ENCODE assay signal across 9 mouse cellular contexts in the genomic region with DNA sequence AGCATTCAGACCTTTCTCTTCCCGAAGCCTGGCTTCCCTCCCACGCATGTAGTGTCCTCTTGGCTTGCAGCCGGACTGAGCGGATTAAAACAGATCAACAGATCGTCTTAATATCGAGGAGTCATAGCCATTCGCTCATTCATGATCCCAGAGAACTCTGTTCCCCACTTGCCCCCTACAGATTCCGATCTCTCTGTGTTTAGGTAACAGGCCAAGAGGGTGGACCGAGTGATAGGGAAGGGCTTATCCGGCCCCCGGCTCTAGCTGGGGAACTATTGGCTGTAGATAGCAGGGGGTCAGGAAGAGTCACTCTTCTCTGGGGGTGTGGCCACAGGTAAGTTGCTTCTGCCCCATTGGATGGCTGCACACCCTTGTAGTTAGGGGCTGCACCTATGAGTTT.
DNase-seq lines count a peak whose midpoint lies in the region; ATAC-seq and TF ChIP-seq lines count a peak whose summit lies in the region.
"Had no signal": no experiment of that assay in that cellular context is flagged by ENCODE, and none has a peak within 500 bp of the region (broad histone marks: within the 10 kb centered on the region; RNA-seq: fewer than 3 reads in every experiment).

No protein-coding gene starts in this region.

- no peak for TF ChIP-seq POLR2A in cerebellum, adult 2 months (IDR thresholded peaks at IDR 0.05; ENCODE audit: borderline replicate concordance, insufficient read depth, low read length)

- H3K9ac ChIP-seq in embryonic facial prominence, embryonic 14.5 days (ENCODE audit: low read depth, low read length), result no peak overlapping the region
- H3K9ac ChIP-seq in limb, embryonic 12.5 days (replicated peaks), result no peak overlapping the region
- H3K9ac ChIP-seq in midbrain, postnatal 0 days (replicated peaks; ENCODE audit: low read length, poor library complexity, severe bottlenecking), result no peak overlapping the region

- no peak for TF ChIP-seq CTCF in cerebellum, adult 2 months (IDR thresholded peaks at IDR 0.05; ENCODE audit: borderline replicate concordance, insufficient read depth, low read depth, low read length)
- TF ChIP-seq CTCF in midbrain, postnatal 0 days (IDR thresholded peaks at IDR 0.05), result no peak

- H3K4me3 ChIP-seq in cerebellum, adult 2 months (replicated peaks; ENCODE audit: insufficient read depth, low read depth, low read length), result peak overlapping the region; percentile 43
- H3K4me3 ChIP-seq in embryonic facial prominence, embryonic 14.5 days (ENCODE audit: low read depth, low read length), result peak overlapping the region; percentile 23
- peak overlapping the region; percentile 37 for H3K4me3 ChIP-seq in limb, embryonic 12.5 days (replicated peaks)
- H3K4me3 ChIP-seq in midbrain, postnatal 0 days (ENCODE audit: low read depth, low read length), result no peak overlapping the region

- no peaks in the 10 kb centered on the region for H3K36me3 ChIP-seq in embryonic facial prominence, embryonic 14.5 days (ENCODE audit: control insufficient read depth, insufficient read depth, low read length)
- H3K36me3 ChIP-seq in limb, embryonic 12.5 days, result no peaks in the 10 kb centered on the region
- peaks cover 8% of the 10 kb centered on the region; the same call in 1 of the 2 replicates for H3K36me3 ChIP-seq in midbrain, postnatal 0 days (ENCODE audit: insufficient read depth, low read length)

- 3% methylated on average over 11 of the region's 11 CpGs for WGBS in cerebellum, adult 2 months
- 12% methylated on average over 11 of the region's 11 CpGs for WGBS in embryonic facial prominence, embryonic 14.5 days
- WGBS in limb, embryonic 12.5 days, result 4% methylated on average over 11 of the region's 11 CpGs
- WGBS in midbrain, postnatal 0 days, result 12% methylated on average over 11 of the region's 11 CpGs

- peaks cover 37% of the 10 kb centered on the region for H3K4me1 ChIP-seq in cerebellum, adult 2 months (ENCODE audit: control insufficient read depth, insufficient read depth, low read length)
- peaks cover 36% of the 10 kb centered on the region for H3K4me1 ChIP-seq in embryonic facial prominence, embryonic 14.5 days (ENCODE audit: control insufficient read depth, insufficient read depth, low read length)
- H3K4me1 ChIP-seq in limb, embryonic 12.5 days (replicated peaks), result peaks cover 49% of the 10 kb centered on the region
- no peaks in the 10 kb centered on the region for H3K4me1 ChIP-seq in midbrain, postnatal 0 days (ENCODE audit: insufficient read depth, low read length)

- ATAC-seq in cerebellum, adult (ENCODE audit: insufficient number of reproducible peaks, low FRiP score, low TSS enrichment), result no peak
- peak; percentile 30; the same call in 1 of the 2 replicates for ATAC-seq in embryonic facial prominence, embryonic 14.5 days (ENCODE audit: low read depth)
- no peak; the same call in 1 of the 2 replicates for ATAC-seq in limb, embryonic 12.5 days (ENCODE audit: insufficient number of reproducible peaks, insufficient read depth, low FRiP score, low TSS enrichment, low read depth)
- no peak for ATAC-seq in midbrain, postnatal 0 days (ENCODE audit: low FRiP score)

- intact Hi-C loops in heart, postnatal 36 days (cut with DNase I), result loop anchor here (5.0 kb wide), 1 partner anchor 38 kb away; no protein-coding TSS in a partner anchor

- no peak overlapping the region for H3K27ac ChIP-seq in cerebellum, adult 2 months (ENCODE audit: insufficient read depth, low read length)
- H3K27ac ChIP-seq in embryonic facial prominence, embryonic 14.5 days (replicated peaks; ENCODE audit: low read depth, low read length), result no peak overlapping the region
- no peak overlapping the region for H3K27ac ChIP-seq in limb, embryonic 12.5 days
- H3K27ac ChIP-seq in midbrain, postnatal 0 days (ENCODE audit: low read depth, low read length), result no peak overlapping the region
- H3K27ac ChIP-seq: macrophage had no signal

- H3K4me2 ChIP-seq in embryonic facial prominence, embryonic 14.5 days (ENCODE audit: low read depth, low read length), result peak overlapping the region; percentile 49
- peak overlapping the region; percentile 68 for H3K4me2 ChIP-seq in limb, embryonic 12.5 days
- H3K4me2 ChIP-seq in midbrain, postnatal 0 days (ENCODE audit: low read depth, low read length, poor library complexity, severe bottlenecking), result peak overlapping the region; percentile 24

- peak; percentile 65 to 75 for DNase-seq in cerebellum, adult 2 months
- DNase-seq in embryonic facial prominence, embryonic 14.5 days (ENCODE audit: low spot score), result peak; percentile 35
- DNase-seq in heart, postnatal 36 days, result peak; percentile 28 to 60
- no peak for DNase-seq in midbrain, postnatal 0 days (ENCODE audit: low spot score)
- DNase-seq in thymus, postnatal 10 days (ENCODE audit: low spot score in 2 of 2), result no peak
- DNase-seq in T-cell, adult 2 months (ENCODE audit: low spot score), result no peak

- no peaks in the 10 kb centered on the region for H3K27me3 ChIP-seq in cerebellum, adult 2 months (ENCODE audit: control insufficient read depth, insufficient read depth, low read length)
- no peaks in the 10 kb centered on the region for H3K27me3 ChIP-seq in embryonic facial prominence, embryonic 14.5 days (replicated peaks; ENCODE audit: control insufficient read depth, insufficient read depth, low read length)
- no peaks in the 10 kb centered on the region for H3K27me3 ChIP-seq in limb, embryonic 12.5 days
- no peaks in the 10 kb centered on the region for H3K27me3 ChIP-seq in midbrain, postnatal 0 days (ENCODE audit: insufficient read depth, low read length)

- no peaks in the 10 kb centered on the region for H3K9me3 ChIP-seq in embryonic facial prominence, embryonic 14.5 days (ENCODE audit: control insufficient read depth, low read length)
- H3K9me3 ChIP-seq in limb, embryonic 12.5 days, result no peaks in the 10 kb centered on the region
- H3K9me3 ChIP-seq in midbrain, postnatal 0 days (ENCODE audit: low read length), result no peaks in the 10 kb centered on the region

Comparison
In these comparisons a context has a peak if more than half of its experiments do, and no peak if none do; other contexts are left out.
1. DNase-seq: peak in cerebellum, adult 2 months (2 of 2), embryonic facial prominence, embryonic 14.5 days (single experiment) and heart, postnatal 36 days (2 of 2); none in midbrain, postnatal 0 days (single experiment), thymus, postnatal 10 days (0 of 2) and T-cell, adult 2 months (single experiment).
2. Peak in every context shown above with its lines, with median percentiles within 50 percentile points of each other: H3K4me2 ChIP-seq.